Mouse (Mus musculus) right cerebral cortex, postnatal 4 days (tissue): ENCODE measurements at regions not wholly inside any gene's neighbourhood (a gene's known extent, or its start where the extent isn't known, plus 50 kb on each side); places are given as distances from the start of the nearest gene placed in this dataset.
"Not testable (repeated sequence)": the region's sequence is repeated elsewhere in the genome, so short reads cannot be mapped to it uniquely, and the experiment has no call there.

Experiments used
- DNase-seq: peaks from one replicate; pipeline ENCODE4 v3.0.0-alpha.2; 2022

DNA sequence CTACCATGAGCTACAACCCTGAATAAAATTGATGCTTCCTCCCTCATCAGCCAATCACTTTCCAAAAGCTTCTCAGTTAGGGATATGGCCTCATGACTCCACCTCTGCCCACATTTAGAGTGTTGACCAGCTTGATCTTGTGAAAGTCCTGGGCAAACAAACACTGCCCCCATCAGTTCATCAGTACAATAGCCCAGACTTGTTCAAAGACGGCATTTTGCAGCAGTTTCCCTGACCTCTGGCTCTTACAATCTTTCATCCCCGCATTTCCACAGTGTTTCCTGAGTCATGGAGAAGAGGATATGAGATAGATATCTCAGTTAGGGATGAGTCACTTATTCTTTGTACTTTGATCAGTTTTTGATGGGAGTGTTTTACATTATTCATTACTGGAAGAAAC lies 203.5 kb upstream of the Asrgl1 start:
- DNase-seq, result not testable (repeated sequence)

DNA sequence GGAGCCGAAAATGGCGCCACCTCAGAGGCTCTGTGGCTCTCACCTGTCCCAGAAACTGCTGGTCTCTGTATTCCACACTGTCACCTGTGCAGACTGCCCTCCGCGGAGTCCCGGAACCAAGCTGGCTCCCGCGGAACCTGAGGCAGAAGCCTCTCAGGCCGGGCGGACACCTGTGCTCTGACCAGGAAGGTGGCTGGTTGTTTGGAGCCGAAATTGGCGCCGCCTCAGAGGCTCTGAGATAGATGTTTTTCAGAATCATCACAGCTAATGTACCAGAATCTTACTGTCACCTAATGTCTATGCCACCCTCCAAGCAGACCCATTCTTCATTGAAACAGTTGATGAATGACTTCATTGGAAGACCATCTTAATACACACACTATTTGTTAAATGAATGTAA lies 202.0 kb upstream of the Asrgl1 start:
- not testable (repeated sequence) for DNase-seq

GRCm38 (mm10) chr19:9317932-9318331 lies 182.5 kb upstream of the Asrgl1 start:
- not testable (repeated sequence) for DNase-seq

DNA sequence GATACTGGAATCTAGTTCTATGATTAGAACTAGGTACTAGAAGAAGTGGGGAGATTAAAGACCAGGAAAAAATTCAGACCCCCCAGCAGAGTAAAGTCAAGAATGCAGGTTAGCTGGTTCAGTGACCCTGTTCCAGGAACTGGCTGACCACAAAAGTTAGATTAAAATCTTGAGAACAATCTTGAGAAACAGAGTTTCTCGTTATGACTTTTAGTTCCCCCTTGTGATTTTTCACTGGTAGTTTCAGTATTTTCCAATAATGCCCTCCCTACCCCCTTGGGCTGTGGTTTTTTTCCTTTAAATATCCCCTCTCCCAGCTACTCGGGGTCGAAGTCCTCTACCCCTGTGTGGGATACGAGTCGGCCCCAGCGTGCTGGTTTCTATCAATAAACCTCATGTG lies 180.7 kb upstream of the Asrgl1 start:
- not testable (repeated sequence) for DNase-seq

- DNase-seq, result peak; percentile 11
These were observed 147.7 kb upstream of the Asrgl1 start for GRCm38 (mm10) chr19:9283176-9283575.

GRCm38 (mm10) chr19:9234676-9235075 lies 99.2 kb upstream of the Asrgl1 start:
- not testable (repeated sequence) for DNase-seq
